Mouse (Mus musculus) lung, postnatal 0 days (tissue): ENCODE results near the gene Aak1.

ENCODE experiments used
- CTCF ChIP-seq: IDR thresholded peaks from 2 replicates; pipeline ENCODE4 v1.5.1; 2016; ENCODE audit warnings: antibody characterized with exemption, mild to moderate bottlenecking
- EP300 ChIP-seq: IDR thresholded peaks from 2 replicates; pipeline ENCODE4 v1.6.1; 2016; ENCODE audit warnings: antibody characterized with exemption, mild to moderate bottlenecking, control low read depth

- TF ChIP-seq CTCF (peak; percentile 98), EP300 (no peak)
Observed at GRCm38 (mm10) chr6:86806455-86807086, 42.7 kb upstream of the Aak1 start.
